Mouse (Mus musculus): ENCODE data around the gene Ddo.

Gene Ddo

GRCm38 (mm10) chr10:40666943-40667342, 37.1 kb downstream of the Ddo start:
- no peak for DNase-seq

GRCm38 (mm10) chr10:40668640-40669039, 38.8 kb downstream of the Ddo start:
- no peak for DNase-seq

GRCm38 (mm10) chr10:40672587-40673296, 42.9 kb downstream of the Ddo start:
- no peak for DNase-seq

- no peak for DNase-seq
Measured at GRCm38 (mm10) chr10:40673297-40673665, 43.5 kb downstream of the Ddo start.

GRCm38 (mm10) chr10:40674151-40674550, 44.3 kb downstream of the Ddo start:
- no peak for DNase-seq

- DNase-seq: no peak
Measured at GRCm38 (mm10) chr10:40675921-40676320, 46.1 kb downstream of the Ddo start.

- no peak for DNase-seq
Measured at GRCm38 (mm10) chr10:40678477-40678876, 48.7 kb downstream of the Ddo start.

GRCm38 (mm10) chr10:40682470-40682869, 52.7 kb downstream of the Ddo start:
- peak; percentile 16 for DNase-seq

GRCm38 (mm10) chr10:40683092-40683867, 53.5 kb downstream of the Ddo start, which contains the start of gene Mettl24:
Gene Mettl24, plus strand, starts transcription at chr10:40683282.
- peak; percentile 92 for DNase-seq

GRCm38 (mm10) chr10:40683868-40684253, 54.0 kb downstream of the Ddo start:
- DNase-seq: no peak

GRCm38 (mm10) chr10:40684326-40684725, 54.5 kb downstream of the Ddo start:
- no peak for DNase-seq

GRCm38 (mm10) chr10:40685641-40686040, 55.8 kb downstream of the Ddo start:
- no peak for DNase-seq

GRCm38 (mm10) chr10:40686976-40687375, 57.2 kb downstream of the Ddo start:
- no peak for DNase-seq

GRCm38 (mm10) chr10:40687407-40687806, 57.6 kb downstream of the Ddo start:
- no peak for DNase-seq

- no peak for DNase-seq
Measured at GRCm38 (mm10) chr10:40688266-40688665, 58.5 kb downstream of the Ddo start.

- no peak for DNase-seq
Measured at GRCm38 (mm10) chr10:40688873-40689272, 59.1 kb downstream of the Ddo start.

GRCm38 (mm10) chr10:40698652-40699051, 68.8 kb downstream of the Ddo start:
- DNase-seq: no peak

GRCm38 (mm10) chr10:40711127-40711526, 81.3 kb downstream of the Ddo start:
- peak; percentile 58 for DNase-seq

GRCm38 (mm10) chr10:40713018-40713608, 83.3 kb downstream of the Ddo start:
- peak; percentile 48 for DNase-seq

GRCm38 (mm10) chr10:40713829-40714228, 84.0 kb downstream of the Ddo start:
- DNase-seq: no peak

GRCm38 (mm10) chr10:40715151-40715550, 85.3 kb downstream of the Ddo start:
- peak; percentile 40 for DNase-seq

- DNase-seq: no peak
Measured at GRCm38 (mm10) chr10:40716296-40716695, 86.5 kb downstream of the Ddo start.

GRCm38 (mm10) chr10:40716713-40717112, 86.9 kb downstream of the Ddo start:
- no peak for DNase-seq

- DNase-seq: no peak
Measured at GRCm38 (mm10) chr10:40718362-40718761, 88.6 kb downstream of the Ddo start.
